Comparison of ENCODE assay signal across 9 mouse cellular contexts in genomic region chr9:60838331-60838872, GRCm38 (mm10). TPM values are rescaled to one million over a fixed set of nuclear protein-coding genes. Genes with fewer than 3 reads are reported as not detected.
A peak's percentile ranks its signal among the peaks of the same experiment; 100 is the strongest.
DNase-seq lines count a peak whose midpoint lies in the region; ATAC-seq and TF ChIP-seq lines count a peak whose summit lies in the region.
"Had no signal": no experiment of that assay in that cellular context is flagged by ENCODE, and none has a peak within 500 bp of the region (broad histone marks: within the 10 kb centered on the region; RNA-seq: fewer than 3 reads in every experiment).

No protein-coding gene starts in this region.

- peak overlapping the region; percentile 71 for H3K4me2 ChIP-seq in heart, embryonic 11.5 days
- peak overlapping the region; percentile 55 for H3K4me2 ChIP-seq in forebrain, embryonic 16.5 days (ENCODE audit: low read length)
- peak overlapping the region; percentile 52; the same call in 1 of the 2 replicates for H3K4me2 ChIP-seq in limb, embryonic 14.5 days (replicated peaks; ENCODE audit: low read depth, low read length, severe bottlenecking)

- peaks cover 37% of the 10 kb centered on the region for H3K4me1 ChIP-seq in heart, embryonic 11.5 days (ENCODE audit: control insufficient read depth, insufficient read depth, low read length)
- peaks cover 23% of the 10 kb centered on the region for H3K4me1 ChIP-seq in forebrain, embryonic 16.5 days (replicated peaks; ENCODE audit: control insufficient read depth, insufficient read depth, low read length)
- peaks cover 16% of the 10 kb centered on the region; the same call in 1 of the 2 replicates for H3K4me1 ChIP-seq in limb, embryonic 14.5 days (ENCODE audit: control insufficient read depth, insufficient read depth, low read length)

- no peaks in the 10 kb centered on the region for H3K36me3 ChIP-seq in heart, embryonic 11.5 days (ENCODE audit: control insufficient read depth, insufficient read depth, low read length)
- H3K36me3 ChIP-seq in forebrain, embryonic 16.5 days (ENCODE audit: control insufficient read depth, insufficient read depth), result no peaks in the 10 kb centered on the region
- H3K36me3 ChIP-seq in limb, embryonic 14.5 days (ENCODE audit: control insufficient read depth, insufficient read depth, low read length), result no peaks in the 10 kb centered on the region

- H3K27me3 ChIP-seq in heart, embryonic 11.5 days (ENCODE audit: control insufficient read depth, insufficient read depth, low read length), result no peaks in the 10 kb centered on the region
- H3K27me3 ChIP-seq in forebrain, embryonic 16.5 days (replicated peaks; ENCODE audit: control insufficient read depth, insufficient read depth, low read length), result no peaks in the 10 kb centered on the region
- H3K27me3 ChIP-seq in limb, embryonic 14.5 days (ENCODE audit: control insufficient read depth, insufficient read depth, low read length), result no peaks in the 10 kb centered on the region

- H3K27ac ChIP-seq in heart, embryonic 11.5 days (ENCODE audit: low read depth, low read length), result peak overlapping the region; percentile 86
- no peak overlapping the region for H3K27ac ChIP-seq in forebrain, embryonic 16.5 days (ENCODE audit: low read length)
- H3K27ac ChIP-seq in limb, embryonic 14.5 days (replicated peaks; ENCODE audit: low read depth, low read length), result no peak overlapping the region

- no peak for DNase-seq in heart, adult 11 months
- DNase-seq in NIH3T3 (ENCODE audit: low read depth), result peak; percentile 65
- no peak for DNase-seq in limb, embryonic 14.5 days (ENCODE audit: low spot score)
- DNase-seq in gastrocnemius, postnatal 14 days, result no peak
- DNase-seq in layer of hippocampus, adult 8-10 months (ENCODE audit: low spot score in 2 of 2), result no peak
- DNase-seq: cerebellum, adult 11 months had no signal

- WGBS in heart, embryonic 11.5 days (ENCODE audit: insufficient replicate concordance), result 45% methylated on average over 9 of the region's 9 CpGs
- 20% methylated on average over 9 of the region's 9 CpGs for WGBS in forebrain, embryonic 16.5 days
- 57% methylated on average over 9 of the region's 9 CpGs for WGBS in limb, embryonic 14.5 days

- ATAC-seq in heart, embryonic 11.5 days (replicated peaks; ENCODE audit: insufficient number of reproducible peaks, low FRiP score, low TSS enrichment), result no peak
- ATAC-seq in forebrain, embryonic 16.5 days, result no peak
- ATAC-seq in limb, embryonic 14.5 days (ENCODE audit: low FRiP score, low read depth), result no peak
- ATAC-seq in activated CD4-positive, CD25-positive, alpha-beta regulatory T cell, adult 4 months, result no peak

- H3K9me3 ChIP-seq in heart, embryonic 11.5 days (replicated peaks; ENCODE audit: control insufficient read depth, low read length), result no peaks in the 10 kb centered on the region
- no peaks in the 10 kb centered on the region for H3K9me3 ChIP-seq in forebrain, embryonic 16.5 days (ENCODE audit: control insufficient read depth, low read length)
- no peaks in the 10 kb centered on the region for H3K9me3 ChIP-seq in limb, embryonic 14.5 days (ENCODE audit: control insufficient read depth, low read length)

- peak overlapping the region; percentile 38; the same call in 1 of the 2 replicates for H3K4me3 ChIP-seq in heart, embryonic 11.5 days (ENCODE audit: low read depth, low read length)
- no peak overlapping the region for H3K4me3 ChIP-seq in forebrain, embryonic 16.5 days (replicated peaks; ENCODE audit: low read length)
- no peak overlapping the region for H3K4me3 ChIP-seq in limb, embryonic 14.5 days (replicated peaks; ENCODE audit: low read length)

- peak overlapping the region; percentile 43; the same call in 1 of the 2 replicates for H3K9ac ChIP-seq in heart, embryonic 11.5 days (ENCODE audit: low read depth, low read length)
- H3K9ac ChIP-seq in forebrain, embryonic 16.5 days (replicated peaks; ENCODE audit: low read depth, low read length), result peak overlapping the region; percentile 13; the same call in 1 of the 2 replicates
- no peak overlapping the region for H3K9ac ChIP-seq in limb, embryonic 14.5 days (ENCODE audit: low read depth, low read length, severe bottlenecking)

- no peak for TF ChIP-seq POLR2A in limb, embryonic 14.5 days (IDR thresholded peaks at IDR 0.05; ENCODE audit: borderline replicate concordance, extremely low read depth, insufficient read depth, insufficient read length)

- intact Hi-C loops in gastrocnemius, postnatal 14 days (cut with DNase I; ENCODE audit: low total_unique reads), result no loop called here

RNA-seq across cellular contexts. Expression of gene Uaca, which starts 44.1 kb away (rescaled TPM):
- 19.2 and 26.8 TPM in 2 replicates for polyA plus RNA-seq in heart, embryonic 11.5 days (2014; fragmentation: Nextera tagmentation; extraction: Ambion mirVana)
- polyA plus RNA-seq in forebrain, embryonic 16.5 days (2015; fragmentation: Nextera tagmentation; extraction: Ambion mirVana), result 15.0 and 21.2 TPM in 2 replicates
- 14.8 and 23.5 TPM in 2 replicates for polyA plus RNA-seq in limb, embryonic 14.5 days (2012; rRNA removed)
- 13.2 and 21.7 TPM in 2 replicates for polyA plus RNA-seq in limb, embryonic 14.5 days (2014; fragmentation: Nextera tagmentation; extraction: Ambion mirVana)
- polyA plus RNA-seq in activated CD4-positive, CD25-positive, alpha-beta regulatory T cell, adult 4 months (2017; shearing (Covaris generic)), result not detected
- 10 to 100 TPM; 70.3 to 78.1 TPM for total RNA-seq in gastrocnemius, postnatal 14 days (2021)
- total RNA-seq in layer of hippocampus, adult 8-10 months (2022), result 1 to 10 TPM; 6.3 to 9.2 (median 7.9) TPM

Comparison
In these comparisons a context has a peak if more than half of its experiments do, and no peak if none do; other contexts are left out.
1. RNA of gene Uaca, which starts 44.1 kb away (polyA plus RNA-seq): 13.2 to 23.5 TPM in limb, embryonic 14.5 days, 19.2 to 26.8 TPM in heart, embryonic 11.5 days and 15.0 to 21.2 TPM in forebrain, embryonic 16.5 days; not detected in activated CD4-positive, CD25-positive, alpha-beta regulatory T cell, adult 4 months; every median in the first group is over 10 times any median in the second.
2. Peak in every context shown above with its lines, with median percentiles within 50 percentile points of each other: H3K4me2 ChIP-seq.